Mouse (Mus musculus) bone marrow, adult 2 months (tissue): Measurements from ENCODE around the gene Phrf1. TPM values are rescaled to one million over a fixed set of nuclear protein-coding genes. Genes with fewer than 3 reads are reported as not detected.

Experiments
- H3K27ac ChIP-seq: fragments of 200-500 bp; 2 replicates; pipeline ENCODE4 v1.5.1; 2012; ENCODE audit warnings: low read depth, mild to moderate bottlenecking, control low read depth, inconsistent platforms, low read length; ENCODE audit not compliant: control insufficient read depth, poor library complexity, insufficient read depth
- H3K4me1 ChIP-seq: fragments of 200-500 bp; 2 replicates; pipeline ENCODE4 v1.6.1; 2011; ENCODE audit warnings: low read length; ENCODE audit not compliant: control insufficient read depth, insufficient read depth
- H3K4me3 ChIP-seq: fragments of 200-500 bp; replicated peaks from 2 replicates; pipeline ENCODE3; 2011; ENCODE audit warnings: mild to moderate bottlenecking, low read depth, low read length, control low read depth; ENCODE audit not compliant: control insufficient read depth
- CTCF ChIP-seq: fragments of 200-500 bp; IDR thresholded peaks from 2 replicates; pipeline ENCODE4 v1.5.1; 2011; ENCODE audit warnings: low read length, control low read depth; ENCODE audit not compliant: control insufficient read depth, insufficient read depth
- POLR2A ChIP-seq: fragments of 200-500 bp; IDR thresholded peaks from 2 replicates; pipeline ENCODE4 v1.6.1; 2011; ENCODE audit warnings: low read depth, mild to moderate bottlenecking, control low read depth, low read length, borderline replicate concordance; ENCODE audit not compliant: control insufficient read depth
- WGBS: fragments of 180-500 bp; shearing (Covaris S2); methylation state at CpG from one replicate; pipeline ENCODE4 v1.1.7; 2018; 5-methylcytosine and 5-hydroxymethylcytosine counted together
- polyA plus RNA-seq: library from polyadenylated mRNA; stranded (reverse); fragments of >200 nt; gene quantifications from 2 replicates; pipeline ENCODE4 v1.2.4, GENCODE M21; 2011; ENCODE audit warnings: low replicate concordance; ENCODE audit not compliant: missing spikeins, insufficient read depth, insufficient read length

Phrf1 gene
- polyA plus RNA-seq = 76.7 and 130 TPM in 2 replicates

- WGBS = under 1% methylated on average over 76 of the region's 76 CpGs
These were observed at the start of gene Phrf1 for GRCm38 (mm10) chr7:141228279-141229067. Gene Phrf1, plus strand, starts transcription at chr7:141228784.

GRCm38 (mm10) chr7:141188194-141188593, 40.4 kb upstream of the Phrf1 start:
- no peak for TF ChIP-seq CTCF
- TF ChIP-seq POLR2A = no peak
- H3K4me1 ChIP-seq = peaks cover 2% of the 10 kb centered on the region; the same call in 1 of the 2 replicates
- H3K27ac ChIP-seq = no peak overlapping the region
- 79% methylated on average over 3 of the region's 3 CpGs for WGBS
- H3K4me3 ChIP-seq = no peak overlapping the region

More at GRCm38 (mm10) chr7:141228279-141229067, at the start of gene Phrf1:
- TF ChIP-seq CTCF (peak; percentile 97), POLR2A (peak; percentile 48; the same call in 1 of the 2 replicates)
- Histone ChIP-seq H3K27ac (peak within 1 kb of the TSS; percentile 89), H3K4me1 (peaks cover 3% of the 10 kb centered on the region; the same call in 1 of the 2 replicates), H3K4me3 (peak within 1 kb of the TSS; percentile 73)

- Histone ChIP-seq H3K27ac (no peak overlapping the region), H3K4me1 (peaks cover 2% of the 10 kb centered on the region; the same call in 1 of the 2 replicates), H3K4me3 (no peak overlapping the region)
- TF ChIP-seq POLR2A = no peak
- no peak for TF ChIP-seq CTCF
- WGBS = 93% methylated on average over 3 of the region's 3 CpGs
These were observed 39.9 kb upstream of the Phrf1 start for GRCm38 (mm10) chr7:141188733-141189132.

- TF ChIP-seq POLR2A (no peak), CTCF (no peak)
- Histone ChIP-seq H3K4me3 (no peak overlapping the region), H3K4me1 (peaks cover 2% of the 10 kb centered on the region; the same call in 1 of the 2 replicates), H3K27ac (no peak overlapping the region)
- 89% methylated on average over 3 of the region's 3 CpGs for WGBS
These were observed 38.4 kb upstream of the Phrf1 start for GRCm38 (mm10) chr7:141190220-141190619.

- WGBS = 91% methylated on average over 14 of the region's 14 CpGs
- H3K4me1 ChIP-seq = peaks cover 2% of the 10 kb centered on the region; the same call in 1 of the 2 replicates
- TF ChIP-seq POLR2A (no peak), CTCF (no peak)
- no peak overlapping the region for H3K27ac ChIP-seq
- no peak overlapping the region for H3K4me3 ChIP-seq
These were observed 37.5 kb upstream of the Phrf1 start for GRCm38 (mm10) chr7:141191036-141191435.

- Histone ChIP-seq H3K4me3 (peak overlapping the region; percentile 33), H3K4me1 (peaks cover 2% of the 10 kb centered on the region; the same call in 1 of the 2 replicates), H3K27ac (no peak overlapping the region)
- 92% methylated on average over 24 of the region's 24 CpGs for WGBS
- TF ChIP-seq POLR2A (no peak), CTCF (no peak)
These were observed 36.5 kb upstream of the Phrf1 start for GRCm38 (mm10) chr7:141191796-141192685.

- WGBS = 30% methylated on average over 12 of the region's 12 CpGs
- Histone ChIP-seq H3K4me1 (peaks cover 2% of the 10 kb centered on the region; the same call in 1 of the 2 replicates), H3K27ac (peak overlapping the region; percentile 73; the same call in 1 of the 2 replicates), H3K4me3 (peak overlapping the region; percentile 69)
- TF ChIP-seq CTCF (no peak), POLR2A (0 out of 2 replicates have a peak, but pooled peaks have one; percentile 20)
These were observed 35.7 kb upstream of the Phrf1 start for GRCm38 (mm10) chr7:141192776-141193347.
